Mouse (Mus musculus) heart, postnatal 4 days (tissue): Measurements from ENCODE around the gene Aldh1l1. TPM values are rescaled to one million over a fixed set of nuclear protein-coding genes. Genes with fewer than 3 reads are reported as not detected.

ENCODE experiments used
- DNase-seq: peaks from one replicate; pipeline ENCODE4 v3.0.0; 2021
- total RNA-seq, 2 experiments: library from RNA; stranded (reverse); gene quantifications; 2 replicates each; pipeline ENCODE4 v1.2.3; 2021

The Aldh1l1 gene
- total RNA-seq, 2 experiments from 2014 or later, result 0.61 to 1.2 TPM

- peak; percentile 68 for DNase-seq
Observed at GRCm38 (mm10) chr6:90597592-90597991, 111.4 kb downstream of the Aldh1l1 start.

DNA sequence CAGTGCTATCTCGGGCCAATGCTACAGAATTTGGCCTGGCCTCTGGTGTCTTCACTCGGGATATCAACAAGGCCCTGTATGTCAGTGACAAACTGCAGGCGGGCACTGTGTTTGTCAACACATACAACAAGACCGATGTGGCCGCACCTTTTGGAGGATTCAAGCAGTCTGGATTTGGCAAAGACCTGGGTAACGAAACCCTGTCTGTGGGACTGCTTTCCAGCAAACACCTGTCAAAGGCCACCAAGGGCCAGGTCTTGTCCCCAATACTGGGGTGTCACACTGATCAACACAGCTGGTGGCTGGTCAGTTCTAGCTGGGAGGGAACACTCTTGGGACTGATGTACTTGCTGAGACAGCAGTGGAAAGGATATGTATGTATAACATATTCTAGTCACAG lies 112.0 kb downstream of the Aldh1l1 start:
- DNase-seq, result no peak

- no peak for DNase-seq
Observed at GRCm38 (mm10) chr6:90600351-90600750, 114.1 kb downstream of the Aldh1l1 start.

- no peak for DNase-seq
Observed at GRCm38 (mm10) chr6:90601736-90602135, 115.5 kb downstream of the Aldh1l1 start.

DNA sequence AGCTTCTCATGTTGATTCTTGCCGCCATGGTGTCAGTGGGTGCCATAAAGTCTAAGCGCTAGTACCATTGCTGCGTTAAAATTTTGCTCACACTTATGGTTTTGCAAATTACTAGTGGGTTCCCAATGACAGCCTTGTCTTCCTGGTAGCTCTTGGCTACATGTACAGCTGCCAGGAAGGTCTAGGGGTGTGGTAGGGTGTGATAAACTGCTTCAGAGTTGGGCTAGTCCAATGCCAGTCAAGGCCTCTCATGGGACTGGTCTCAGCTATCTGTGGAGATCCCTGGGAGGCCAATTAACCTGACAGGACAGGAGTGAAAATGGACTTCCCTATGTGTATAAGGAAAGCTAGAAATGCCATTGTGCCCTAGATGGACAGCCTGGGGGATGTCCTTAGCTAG lies 116.1 kb downstream of the Aldh1l1 start:
- DNase-seq, result no peak

- no peak for DNase-seq
Observed at GRCm38 (mm10) chr6:90603126-90603525, 116.9 kb downstream of the Aldh1l1 start.

- DNase-seq, result no peak
Observed at GRCm38 (mm10) chr6:90604130-90604529, 117.9 kb downstream of the Aldh1l1 start.

- DNase-seq, result peak; percentile 94
Observed at GRCm38 (mm10) chr6:90604533-90605297, 118.5 kb downstream of the Aldh1l1 start, which contains the start of gene Slc41a3. Slc41a3 (plus strand) TSS chr6:90604725.

DNA sequence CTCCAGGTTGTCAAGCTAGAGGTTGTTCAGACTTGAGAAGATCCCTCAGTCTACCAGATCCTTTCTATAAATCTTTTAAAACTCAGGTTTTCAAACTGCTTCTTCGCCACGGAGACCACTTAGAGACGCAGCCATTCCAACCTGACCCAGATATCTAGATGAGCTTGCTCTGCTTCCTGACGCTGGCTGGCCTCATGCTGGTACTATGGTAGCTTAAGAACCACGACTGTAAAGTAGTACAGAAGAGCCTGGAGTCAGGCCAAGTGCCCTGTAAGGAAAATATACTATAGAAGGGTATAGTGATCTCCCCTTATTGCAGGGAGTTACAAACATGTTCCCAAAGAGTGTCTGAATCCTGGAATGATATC lies 119.1 kb downstream of the Aldh1l1 start:
- no peak for DNase-seq

- DNase-seq, result peak; percentile 76
Observed at GRCm38 (mm10) chr6:90606538-90606937, 120.3 kb downstream of the Aldh1l1 start.

- DNase-seq, result peak; percentile 77
Observed at GRCm38 (mm10) chr6:90607196-90607595, 121.0 kb downstream of the Aldh1l1 start.

DNA sequence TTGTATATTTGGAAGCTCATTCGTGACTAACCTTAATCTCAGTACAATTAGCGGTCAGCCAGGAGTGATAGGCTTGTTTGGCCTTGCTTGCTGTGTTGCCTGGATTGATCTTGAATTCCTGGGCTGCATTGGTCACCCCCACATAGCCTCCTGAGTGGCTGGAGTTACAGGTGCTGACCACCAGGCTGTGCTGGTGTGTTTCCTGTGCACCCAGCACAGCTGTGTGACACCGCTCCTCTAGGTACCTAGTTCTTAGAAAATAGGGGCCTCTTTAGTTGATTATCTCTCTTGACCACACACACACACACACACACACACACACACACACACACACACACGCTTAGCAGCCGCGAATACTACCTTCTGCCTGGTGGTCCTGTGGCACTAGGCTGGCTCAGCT lies 122.0 kb downstream of the Aldh1l1 start:
- DNase-seq, result peak; percentile 67

DNA sequence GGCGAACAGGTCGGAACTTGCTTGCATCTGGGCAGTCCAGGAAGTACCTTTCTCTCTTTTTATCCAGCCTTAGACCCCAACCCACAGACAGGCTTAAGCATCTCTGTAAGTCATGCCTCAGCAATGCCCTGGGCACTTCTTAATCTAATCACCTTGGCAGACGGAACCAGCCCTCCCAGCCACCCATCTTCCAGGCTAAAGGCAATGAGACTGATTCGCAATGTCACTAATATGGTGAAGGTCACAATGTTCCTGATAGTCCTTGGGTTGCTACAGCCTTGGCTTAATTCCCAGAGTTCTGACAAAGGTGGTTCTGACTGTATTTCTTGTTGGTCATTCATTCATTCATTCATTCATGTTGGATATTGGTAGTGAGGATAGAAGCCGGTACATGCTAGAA lies 124.0 kb downstream of the Aldh1l1 start:
- no peak for DNase-seq

DNA sequence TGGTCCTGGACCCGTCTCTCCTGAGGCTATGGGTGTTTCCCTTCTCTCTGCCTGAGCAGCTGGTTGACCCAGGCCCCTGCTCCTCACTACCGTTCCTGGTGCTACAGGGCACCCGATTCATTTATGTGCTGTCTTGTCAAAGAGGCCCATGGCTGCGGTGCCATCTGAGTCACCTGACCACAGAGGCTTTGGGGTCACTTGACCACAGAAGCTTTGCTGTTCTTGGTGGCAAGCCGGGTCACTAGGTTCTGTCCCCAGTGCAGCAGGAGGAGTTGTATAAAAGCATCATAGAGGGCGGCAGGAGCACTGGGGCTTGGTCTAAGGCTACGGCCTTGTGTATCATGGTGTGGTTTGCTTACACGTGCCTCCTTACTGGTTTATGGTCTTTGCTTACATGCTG lies 127.0 kb downstream of the Aldh1l1 start:
- no peak for DNase-seq

GRCm38 (mm10) chr6:90615362-90615761 lies 129.1 kb downstream of the Aldh1l1 start:
- DNase-seq, result no peak

GRCm38 (mm10) chr6:90615991-90616390 lies 129.8 kb downstream of the Aldh1l1 start:
- peak; percentile 42 for DNase-seq

DNA sequence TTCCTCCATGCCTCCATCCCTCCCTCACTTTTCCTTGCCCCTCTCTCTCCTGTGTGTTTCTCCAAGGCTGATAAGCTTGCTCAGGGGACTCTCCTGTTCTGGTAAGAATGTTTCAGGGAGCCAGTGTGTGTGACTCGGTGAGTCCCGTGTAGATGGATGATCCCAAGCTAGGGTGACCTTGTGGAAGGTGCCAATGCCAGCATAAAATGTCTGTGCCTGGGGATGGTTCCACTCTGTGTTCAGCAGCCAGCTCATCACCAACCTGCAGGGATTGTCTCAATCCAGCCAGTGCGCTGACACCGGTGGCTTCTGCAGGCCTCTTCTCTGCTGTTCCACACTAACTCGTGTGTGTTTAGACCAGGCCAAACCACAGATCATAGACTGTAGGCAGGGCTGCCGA lies 130.3 kb downstream of the Aldh1l1 start:
- no peak for DNase-seq

- no peak for DNase-seq
Observed at GRCm38 (mm10) chr6:90618274-90618673, 132.0 kb downstream of the Aldh1l1 start.

DNA sequence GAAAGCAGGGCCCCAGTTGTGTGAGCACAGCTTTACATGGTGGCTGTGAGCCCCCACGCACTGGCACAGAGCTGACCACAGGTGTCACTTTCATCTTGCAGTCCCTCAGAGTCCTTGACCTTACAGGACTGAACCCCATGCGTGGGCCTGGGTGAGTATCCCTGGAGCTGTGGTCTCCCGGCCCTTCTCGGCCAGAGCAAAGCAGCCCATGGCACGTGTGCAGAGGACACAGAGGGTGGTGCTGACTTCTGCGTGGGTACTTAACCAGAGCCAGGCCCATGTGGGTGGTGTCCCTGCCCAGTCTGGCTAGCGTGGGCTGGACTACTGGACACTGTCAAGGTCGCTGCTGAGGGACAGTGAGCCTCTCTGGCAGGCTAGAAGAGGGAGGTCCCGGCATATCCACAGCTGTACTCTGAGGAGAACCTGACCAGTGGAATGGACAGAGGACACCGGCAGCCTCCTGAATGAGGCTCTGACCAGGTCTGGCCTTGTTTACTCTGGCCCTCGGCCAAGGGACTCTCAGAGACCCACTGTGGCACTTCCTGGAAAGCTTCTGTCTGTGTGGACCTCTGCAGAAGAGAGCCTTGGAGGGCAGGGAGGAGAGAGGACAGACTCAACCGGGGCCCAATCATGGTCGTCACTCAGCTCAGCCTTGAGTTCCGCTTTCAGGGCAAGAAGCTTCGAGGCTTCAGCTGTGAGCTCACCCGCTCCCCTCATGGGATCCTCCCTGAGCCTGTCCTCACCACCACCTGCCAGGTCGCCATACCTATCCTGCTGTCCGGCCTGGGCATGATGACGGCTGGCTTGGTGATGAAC lies 132.8 kb downstream of the Aldh1l1 start:
- DNase-seq, result peak; percentile 53

DNA sequence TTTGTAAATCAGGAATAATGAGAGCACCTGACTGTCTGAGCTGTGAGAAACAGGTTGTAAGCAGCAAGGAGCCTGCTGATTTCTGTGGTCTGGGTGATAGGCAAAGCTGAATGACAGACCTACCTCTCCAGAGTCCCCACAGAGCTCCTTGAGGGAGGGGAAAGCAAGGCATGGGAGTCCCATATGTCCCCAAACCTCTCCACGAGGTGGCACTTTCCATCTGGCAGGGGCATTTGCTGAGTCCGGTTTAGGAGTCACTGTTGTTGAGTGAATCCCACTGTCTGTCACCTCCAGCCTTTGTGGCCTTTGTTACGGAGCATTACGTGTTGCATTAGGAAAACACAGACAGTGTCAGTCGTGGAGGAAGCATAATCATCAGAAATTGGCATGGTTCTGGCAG lies 133.7 kb downstream of the Aldh1l1 start:
- DNase-seq, result no peak

DNA sequence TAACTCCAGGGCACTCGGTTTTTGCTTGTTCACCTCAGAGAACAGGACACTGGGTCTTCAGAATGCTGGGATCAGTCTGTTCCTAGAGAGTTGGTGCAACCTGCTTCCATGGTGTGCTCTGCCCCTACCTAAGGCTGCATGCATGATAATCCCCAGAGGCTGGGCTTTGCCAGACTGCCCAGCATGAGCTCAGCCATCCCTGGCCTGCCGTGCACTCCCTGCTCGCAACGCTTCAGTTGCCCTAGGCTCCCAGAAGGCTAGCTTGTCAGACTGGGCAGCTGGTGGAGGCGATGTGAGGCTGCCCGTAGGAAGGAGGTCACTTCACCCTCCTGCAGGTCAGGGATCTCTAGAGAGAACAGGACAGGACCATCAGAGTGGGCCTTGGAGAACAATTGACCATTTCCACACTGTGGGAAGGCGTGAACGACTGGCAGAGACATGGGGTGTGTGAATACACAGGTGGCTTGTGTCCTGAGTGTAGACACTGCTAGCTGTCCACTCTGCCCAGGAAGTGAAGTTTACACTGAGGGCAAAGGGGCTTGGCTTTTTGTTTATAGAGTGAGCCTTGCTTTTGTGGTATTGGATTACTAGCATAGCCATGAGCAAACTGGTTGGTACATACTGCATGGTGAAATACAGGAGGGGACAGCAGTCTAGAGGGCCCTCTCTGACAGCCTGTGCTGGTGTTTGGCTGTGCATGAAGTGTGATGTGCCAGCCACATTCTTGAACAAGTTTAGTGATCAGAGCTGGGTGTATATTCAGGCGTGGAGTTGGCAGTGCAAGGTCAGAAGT lies 134.8 kb downstream of the Aldh1l1 start:
- DNase-seq, result no peak

DNA sequence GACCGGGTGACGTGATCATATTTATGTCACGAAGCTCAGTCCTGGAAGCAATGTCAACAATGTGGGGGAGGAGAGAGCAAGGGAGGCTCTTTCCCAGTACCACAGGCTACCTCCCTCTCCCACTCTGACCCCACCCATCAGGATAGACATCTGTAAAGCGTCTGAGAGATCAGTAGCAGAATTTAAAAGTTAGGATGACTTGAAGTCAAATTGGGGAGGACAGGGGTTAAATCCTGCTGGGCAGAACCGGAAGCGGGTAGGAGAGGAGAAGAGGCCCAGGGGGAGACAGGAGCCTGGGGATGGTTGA lies 135.3 kb downstream of the Aldh1l1 start:
- DNase-seq, result no peak
